Mouse (Mus musculus): ENCODE results near the gene Chrm2.

Chrm2 gene

DNA sequence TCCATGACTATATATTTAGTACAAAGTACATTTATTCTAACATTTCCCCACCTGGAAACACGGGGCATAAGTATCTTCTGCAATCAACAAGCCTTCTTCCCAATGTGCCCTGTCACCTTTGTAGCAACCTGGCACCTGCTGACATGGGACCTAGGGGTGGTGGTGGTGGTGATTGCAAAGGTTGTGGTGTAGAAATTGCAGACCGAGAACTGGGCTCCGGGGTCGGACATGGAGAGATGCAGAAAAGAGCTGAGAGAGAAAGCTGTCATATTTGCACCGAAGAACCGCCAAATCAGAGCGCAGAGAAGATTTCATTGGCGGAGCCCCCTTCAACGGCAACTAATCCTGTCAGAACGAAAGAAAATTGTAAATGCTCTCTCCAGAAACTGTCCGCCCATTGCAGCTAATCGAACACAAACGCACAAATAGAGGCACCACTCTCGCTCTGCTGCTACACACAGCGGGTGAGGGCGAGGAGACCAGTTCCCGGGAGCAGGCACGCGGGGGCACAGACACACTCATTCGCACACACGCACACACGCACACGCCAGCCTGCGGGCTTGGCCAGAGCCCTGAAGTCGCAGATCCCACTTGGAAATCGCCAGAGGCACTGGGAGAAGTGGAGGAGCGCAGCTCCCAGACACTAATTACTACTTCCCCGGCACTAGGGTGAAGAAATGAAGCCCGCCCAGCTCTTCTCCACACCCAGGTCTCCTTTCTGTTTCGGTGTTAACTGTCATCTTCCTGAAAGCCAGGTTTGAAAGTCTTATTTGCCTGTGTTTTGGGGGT is at the start of gene Chrm2:
TSS of gene Chrm2 (plus strand) at position 473 of the 789 bp plus-strand sequence.
- DNase-seq (ENCODE audit: low spot score) = peak; percentile 13

DNA sequence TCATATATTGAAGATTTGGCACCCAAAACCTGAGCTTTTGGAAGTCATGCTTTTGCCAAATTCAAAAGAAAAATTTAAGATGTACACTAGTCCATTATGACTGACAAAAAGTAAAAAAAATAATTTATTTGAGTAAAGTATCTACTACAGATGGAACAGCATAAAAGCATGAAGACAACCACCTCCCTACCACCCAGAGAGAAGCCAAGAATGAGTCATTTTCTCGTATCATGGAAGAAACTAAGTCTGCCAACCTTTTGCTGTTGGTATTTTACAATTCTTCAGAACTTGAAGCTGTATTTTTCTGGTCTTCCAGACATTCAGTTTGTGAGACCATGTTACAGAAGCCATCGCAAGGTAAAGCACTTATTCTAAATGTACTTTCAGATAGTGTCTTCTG is 13.9 kb upstream of the Chrm2 start:
- DNase-seq (ENCODE audit: low spot score) = no peak

DNA sequence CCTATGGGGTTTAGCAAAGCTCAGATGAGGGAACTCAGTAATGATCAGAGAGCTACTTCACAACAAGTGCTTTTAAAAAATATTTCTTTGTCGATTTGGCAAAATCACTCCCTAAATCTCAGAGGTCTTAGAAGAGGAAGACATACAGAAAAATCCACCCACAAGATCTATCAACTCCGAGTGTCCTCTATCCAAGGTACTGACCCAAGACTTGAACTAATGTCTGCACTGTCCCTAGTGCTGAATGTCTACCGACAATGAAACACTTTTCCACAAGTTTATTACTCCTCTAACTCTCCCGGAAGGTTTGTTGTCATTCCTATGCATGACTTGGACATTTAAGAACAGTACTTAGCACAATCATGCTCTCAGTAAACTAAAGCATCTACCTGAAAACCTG is 9.9 kb upstream of the Chrm2 start:
- no peak for DNase-seq (ENCODE audit: low spot score)

- DNase-seq (ENCODE audit: low spot score) = no peak
These were observed 3.8 kb upstream of the Chrm2 start for GRCm38 (mm10) chr6:36384102-36384501.

- DNase-seq (ENCODE audit: low spot score) = peak; percentile 5
These were observed 746 bp downstream of the Chrm2 start for GRCm38 (mm10) chr6:36388401-36389259.

DNA sequence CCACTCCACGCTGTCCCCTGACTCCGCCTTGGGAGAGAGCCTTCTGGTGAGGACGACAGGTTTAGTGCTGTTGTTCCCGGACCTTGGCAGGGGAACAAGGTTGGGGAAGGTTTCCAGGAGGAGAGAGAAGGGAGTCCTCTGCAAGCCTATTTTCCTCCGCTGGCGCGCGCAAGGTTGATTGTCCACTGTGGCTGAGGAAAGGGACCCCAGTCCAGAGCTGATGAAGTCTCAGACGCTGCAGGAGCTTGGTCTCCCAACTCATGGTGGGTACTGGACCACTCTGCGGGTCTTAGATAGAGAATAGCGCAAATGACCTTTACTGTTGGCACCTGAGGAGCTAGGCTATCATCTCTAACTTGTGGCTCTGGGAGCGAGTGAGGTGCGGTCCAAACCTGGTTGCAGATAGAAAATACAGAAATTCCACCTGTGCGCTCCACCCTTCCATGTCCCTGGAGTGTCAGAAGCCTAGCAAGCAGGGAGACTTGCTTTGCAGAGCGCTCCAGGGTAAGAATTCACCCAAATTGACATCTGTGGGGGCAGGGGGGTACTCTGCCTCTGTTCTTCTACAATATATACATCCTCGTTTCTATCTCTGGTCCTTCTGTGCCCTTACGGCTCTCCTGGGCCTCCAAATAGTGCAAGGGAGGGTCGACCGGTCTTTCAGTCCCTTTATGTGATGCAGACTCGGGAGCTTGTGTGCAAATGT is 1.5 kb downstream of the Chrm2 start:
- no peak for DNase-seq (ENCODE audit: low spot score)

DNA sequence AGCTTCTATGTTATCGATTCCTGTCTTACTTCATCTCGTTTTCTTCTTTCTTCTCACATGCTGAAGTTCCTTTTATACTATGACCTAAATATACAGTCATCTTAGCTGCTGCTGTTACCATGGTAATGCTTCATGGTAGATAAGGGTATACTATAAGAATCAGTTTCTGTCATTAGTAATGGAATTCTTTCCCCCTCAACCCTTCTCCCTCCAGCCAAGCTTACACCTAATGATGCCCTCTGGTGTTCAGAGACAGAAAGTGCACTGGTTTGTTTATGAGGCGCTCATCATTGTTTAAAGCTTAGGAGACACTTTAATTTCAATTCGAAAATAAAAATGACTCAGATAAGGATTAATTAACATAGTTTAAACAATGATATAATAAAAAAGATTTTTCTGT is 5.8 kb downstream of the Chrm2 start:
- no peak for DNase-seq (ENCODE audit: low spot score)

- DNase-seq (ENCODE audit: low spot score) = no peak
These were observed 17.3 kb downstream of the Chrm2 start for GRCm38 (mm10) chr6:36405139-36405538.

GRCm38 (mm10) chr6:36409016-36409415 is 21.1 kb downstream of the Chrm2 start:
- no peak for DNase-seq (ENCODE audit: low spot score)

DNA sequence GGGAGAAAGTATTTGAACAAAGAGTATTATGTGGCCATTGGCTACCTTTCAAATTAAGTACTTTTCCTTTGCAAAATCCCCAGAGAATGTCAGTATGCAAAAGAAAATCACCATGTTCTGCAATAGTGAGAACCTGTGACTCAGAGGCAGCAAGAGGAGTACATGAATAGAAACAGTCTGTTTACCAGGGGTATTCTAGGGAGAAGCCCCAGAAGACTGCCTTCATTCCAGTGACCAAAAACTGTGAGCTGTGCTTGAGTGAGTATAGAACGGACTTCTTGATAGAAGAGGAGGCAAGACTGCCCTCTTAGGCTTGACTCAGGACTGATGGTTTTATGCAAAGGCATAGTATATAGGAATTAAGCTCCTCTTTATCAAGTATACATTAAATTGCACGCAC is 22.2 kb downstream of the Chrm2 start:
- DNase-seq (ENCODE audit: low spot score) = no peak

DNA sequence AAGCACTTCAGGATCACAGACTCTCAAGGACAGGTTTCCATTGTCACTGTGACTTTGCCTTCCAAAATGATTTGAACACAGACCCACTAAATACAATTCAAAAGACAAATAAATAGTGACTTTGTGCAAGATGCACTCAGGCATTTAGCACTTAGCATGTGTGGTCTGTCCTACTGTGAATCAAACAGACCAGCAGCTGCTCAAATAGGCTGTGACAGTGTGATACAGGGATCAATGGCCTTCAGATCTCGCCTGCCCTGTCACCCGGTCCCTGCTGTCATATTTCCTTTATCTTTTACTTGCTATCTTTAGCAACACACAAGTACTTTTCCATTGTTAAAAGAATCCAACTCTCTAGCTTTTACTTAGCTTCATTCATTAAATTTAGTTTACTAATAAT is 31.8 kb downstream of the Chrm2 start:
- no peak for DNase-seq (ENCODE audit: low spot score)

DNA sequence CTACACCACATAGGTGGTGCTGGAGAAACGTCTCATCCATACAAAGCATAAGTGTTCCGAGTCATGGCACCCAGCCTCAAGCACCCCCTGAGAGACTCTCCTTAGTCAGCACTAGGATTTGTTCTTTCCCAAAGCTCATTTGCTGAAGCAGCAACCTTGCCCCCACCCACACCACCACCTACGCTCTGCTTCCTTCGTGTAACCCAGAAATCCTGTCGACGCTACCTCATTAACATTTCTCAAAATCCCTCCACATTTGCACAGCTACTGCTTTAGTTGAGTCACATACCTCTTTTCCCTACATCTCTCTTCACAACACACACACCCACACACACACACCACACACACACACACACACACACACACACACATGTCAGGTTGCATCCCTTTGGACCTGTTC is 50.1 kb downstream of the Chrm2 start:
- peak; percentile 9 for DNase-seq (ENCODE audit: low spot score)

GRCm38 (mm10) chr6:36439218-36439617 is 51.3 kb downstream of the Chrm2 start:
- no peak for DNase-seq (ENCODE audit: low spot score)

DNA sequence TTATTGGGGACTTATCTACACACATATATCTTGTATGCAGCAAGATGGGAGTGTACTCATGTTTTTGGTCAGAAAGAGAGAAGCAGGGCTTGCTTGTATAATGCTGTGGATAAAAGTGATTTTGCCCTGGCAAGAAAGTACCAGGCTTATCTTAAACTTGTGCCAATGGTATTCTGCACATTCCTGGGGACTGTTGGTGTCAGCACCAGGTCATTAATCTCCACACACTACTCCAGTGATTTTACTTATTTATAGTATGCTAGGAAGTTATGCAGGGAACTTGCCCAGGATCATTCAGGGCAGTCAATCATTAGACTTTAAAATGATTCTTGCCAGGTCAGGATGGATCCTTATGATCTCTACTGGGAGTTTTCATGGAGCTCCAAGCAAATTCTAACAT is 63.6 kb downstream of the Chrm2 start:
- no peak for DNase-seq (ENCODE audit: low spot score)

DNA sequence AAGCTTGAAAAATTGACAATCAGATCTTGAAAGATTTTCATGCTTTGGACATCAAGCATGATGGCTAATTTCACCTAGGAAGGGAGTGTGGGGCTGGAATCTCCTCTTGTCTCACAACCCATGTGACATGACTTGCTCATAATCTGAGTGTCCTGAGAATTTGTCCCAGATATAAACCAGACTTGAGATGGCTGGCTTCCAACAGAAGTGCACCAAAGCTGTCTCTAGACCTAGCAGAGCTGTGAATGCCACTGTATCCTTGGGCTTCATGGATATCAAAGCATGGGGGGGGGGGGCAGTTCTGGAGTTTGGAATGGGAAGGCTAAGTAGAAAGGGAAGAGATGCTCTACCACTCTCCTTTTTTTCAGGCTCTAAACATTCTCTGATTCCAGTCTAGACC is 67.2 kb downstream of the Chrm2 start:
- no peak for DNase-seq (ENCODE audit: low spot score)

DNA sequence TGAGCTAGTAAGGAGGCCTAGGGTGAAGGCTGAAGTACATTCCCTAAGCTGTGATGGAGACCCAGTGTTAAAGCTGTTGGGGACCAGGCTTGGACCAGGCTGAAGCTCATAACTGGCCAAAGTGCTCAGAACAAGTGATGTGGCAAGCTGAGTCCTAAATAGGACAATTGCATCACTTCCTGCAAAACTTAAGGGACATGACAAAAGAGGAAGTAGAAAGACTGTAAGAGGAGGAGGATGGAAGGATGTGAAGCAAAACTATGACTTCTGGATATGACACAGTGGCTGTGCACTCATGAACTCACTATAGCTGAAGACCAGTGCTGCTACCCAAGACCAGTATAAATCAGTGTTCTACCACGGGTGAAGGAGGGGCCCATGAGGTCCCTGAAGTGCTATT is 69.1 kb downstream of the Chrm2 start:
- no peak for DNase-seq (ENCODE audit: low spot score)

DNA sequence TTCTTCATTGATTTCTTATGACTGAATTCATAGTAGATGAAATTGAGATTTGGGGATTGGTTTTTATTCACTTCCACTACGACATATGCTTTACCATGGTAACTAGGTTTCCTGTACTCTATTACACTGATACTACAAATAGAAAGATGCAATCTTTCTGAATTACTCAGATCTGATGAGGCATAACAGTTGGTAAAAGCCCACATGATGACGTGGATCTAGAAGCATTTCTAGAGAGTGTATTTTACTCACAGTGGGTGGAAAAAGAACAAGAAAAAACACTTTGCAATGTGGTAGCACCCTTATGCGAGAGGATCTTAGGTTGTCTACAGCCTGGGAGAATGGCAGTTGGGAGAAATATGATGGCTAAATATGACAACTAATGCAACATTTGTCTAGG is 76.1 kb downstream of the Chrm2 start:
- no peak for DNase-seq (ENCODE audit: low spot score)

- no peak for DNase-seq (ENCODE audit: low spot score)
These were observed 96.3 kb downstream of the Chrm2 start for GRCm38 (mm10) chr6:36484132-36484665.

DNA sequence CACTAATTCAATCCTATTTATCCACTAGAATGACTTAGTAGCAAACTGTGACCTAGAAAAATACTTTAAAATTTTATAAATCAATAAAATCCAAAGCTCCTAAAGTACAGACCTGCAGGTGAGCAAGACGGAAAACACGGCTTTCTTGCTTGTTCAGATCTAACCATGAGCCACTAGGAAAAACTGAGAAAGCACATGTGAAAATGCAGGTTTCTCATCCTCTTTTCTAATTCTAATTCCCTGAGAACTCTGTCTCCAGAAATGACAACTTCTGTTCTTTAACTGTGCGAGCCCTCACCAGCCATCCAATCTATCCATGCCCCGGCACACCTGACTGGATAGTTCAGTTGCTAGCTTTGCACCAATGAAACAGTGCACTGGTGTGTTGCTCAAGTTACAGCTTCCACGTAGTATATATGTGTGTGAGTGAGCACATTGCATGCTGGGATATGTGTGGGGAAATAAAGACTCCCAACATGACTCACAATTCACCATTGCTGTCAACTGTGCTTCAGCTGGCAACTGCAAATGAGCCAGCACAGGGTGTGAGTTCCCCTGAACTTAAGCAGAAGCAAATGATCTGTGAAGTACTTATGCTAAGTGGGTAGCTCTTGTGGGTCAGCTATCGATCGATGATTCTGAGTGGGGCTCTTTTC is 119.3 kb downstream of the Chrm2 start:
- no peak for DNase-seq (ENCODE audit: low spot score)

DNA sequence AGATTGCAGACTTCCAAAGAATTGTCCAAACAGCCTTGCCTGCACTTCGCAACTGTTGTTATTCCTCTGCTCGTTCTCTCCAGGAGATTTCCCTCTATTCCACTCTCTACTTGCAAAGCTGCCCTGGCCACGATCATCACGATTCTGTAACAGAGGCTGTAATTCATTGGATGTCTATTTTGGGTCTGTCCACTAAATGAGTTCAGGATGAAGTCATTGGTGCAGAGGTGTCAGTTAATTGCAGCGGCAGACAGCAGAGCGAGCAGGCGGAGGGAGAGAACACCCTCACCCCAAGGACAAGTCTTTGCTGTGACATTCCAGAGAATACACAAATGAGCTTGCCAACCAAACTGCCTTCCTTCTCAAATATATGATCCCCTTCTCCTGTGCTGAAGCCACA is 120.1 kb downstream of the Chrm2 start:
- DNase-seq (ENCODE audit: low spot score) = no peak

- no peak for DNase-seq (ENCODE audit: low spot score)
These were observed 120.6 kb downstream of the Chrm2 start for GRCm38 (mm10) chr6:36508469-36508868.

GRCm38 (mm10) chr6:36516508-36516907 is 128.6 kb downstream of the Chrm2 start:
- DNase-seq (ENCODE audit: low spot score) = no peak
